Mouse (Mus musculus) lung, adult 2 months (tissue): ENCODE measurements around the gene Kif21b.

Experiments used
- CTCF ChIP-seq: fragments of 200-500 bp; IDR thresholded peaks from 2 replicates; pipeline ENCODE4 v1.5.1; 2011; ENCODE audit warnings: mild to moderate bottlenecking, low read length, control low read depth; ENCODE audit not compliant: insufficient read depth
- POLR2A ChIP-seq: fragments of 200-500 bp; IDR thresholded peaks from 2 replicates; pipeline ENCODE4 v1.6.1; 2011; ENCODE audit warnings: low read depth, mild to moderate bottlenecking, control low read depth, low read length, borderline replicate concordance; ENCODE audit errors: extremely low read depth

DNA sequence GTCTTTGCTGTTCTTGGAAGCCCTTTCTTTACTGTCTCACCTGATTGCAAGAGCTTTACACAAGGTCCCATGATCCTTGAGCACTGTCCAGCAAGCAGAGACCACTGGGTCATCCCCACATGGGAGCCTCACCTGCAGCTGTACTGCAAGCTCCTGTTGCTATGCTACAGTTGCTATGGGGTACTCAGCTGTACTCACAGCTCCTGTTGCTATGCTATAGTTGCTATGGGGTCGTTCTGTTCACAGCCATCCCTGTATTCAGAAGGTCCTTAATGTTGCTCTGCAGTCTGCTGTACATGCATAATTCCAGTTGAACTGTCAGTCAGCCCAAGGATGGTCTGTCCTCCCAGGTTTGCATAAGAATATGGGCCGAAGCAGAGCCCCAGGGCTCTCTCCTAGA, 34.2 kb downstream of the Kif21b start:
- TF ChIP-seq CTCF: no peak
- no peak for TF ChIP-seq POLR2A
